Mouse (Mus musculus): ENCODE results near the gene Myo18a. TPM values are rescaled to one million over a fixed set of nuclear protein-coding genes. Genes with fewer than 3 reads are reported as not detected.

Myo18a gene
- total and polyA plus RNA-seq, 2 experiments from 2014 or later: 82.5 to 218 TPM

DNA sequence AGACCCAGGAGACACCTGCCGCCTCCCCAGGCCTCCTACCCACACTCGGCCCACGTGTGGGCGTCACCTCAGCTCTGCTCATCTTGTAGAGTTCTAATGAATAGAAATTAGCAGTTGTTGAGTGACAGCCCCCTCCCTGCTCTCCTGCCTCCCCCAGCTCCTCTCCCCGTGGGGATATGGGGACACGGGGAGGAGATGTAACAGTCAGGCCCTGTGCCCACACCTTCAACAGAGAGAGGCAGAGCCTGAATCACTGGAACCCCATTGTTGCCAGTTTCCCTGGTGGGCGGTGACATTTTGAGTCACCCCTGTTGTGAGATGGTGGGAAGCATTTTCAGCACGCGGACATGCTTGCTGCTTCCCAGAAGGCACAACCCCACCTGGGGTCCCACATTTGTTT lies 97.9 kb downstream of the Myo18a start:
- DNase-seq (ENCODE audit: low spot score) (no peak), ATAC-seq (ENCODE audit: insufficient read depth, low read depth) (no peak)
- Histone ChIP-seq H3K4me2 (ENCODE audit: low read depth, low read length) (no peak overlapping the region), H3K4me3 (ENCODE audit: low read depth, low read length) (no peak overlapping the region), H3K27me3 (ENCODE audit: control insufficient read depth, insufficient read depth, low read length) (no peaks in the 10 kb centered on the region), H3K9me3 (replicated peaks; ENCODE audit: control insufficient read depth, low read length) (no peaks in the 10 kb centered on the region), H3K9ac (replicated peaks; ENCODE audit: low read depth, low read length) (no peak overlapping the region), H3K4me1 (ENCODE audit: control insufficient read depth, insufficient read depth) (no peaks in the 10 kb centered on the region), H3K27ac (ENCODE audit: low read depth) (no peak overlapping the region), H3K36me3 (replicated peaks; ENCODE audit: control insufficient read depth, insufficient read depth, low read length) (peaks cover 81% of the 10 kb centered on the region)
- 67% methylated on average over 9 of the region's 9 CpGs for WGBS
- TF ChIP-seq CTCF (IDR thresholded peaks at IDR 0.05; ENCODE audit: low read depth): no peak
- TF ChIP-seq EP300 (IDR thresholded peaks at IDR 0.05; ENCODE audit: low read depth): no peak

DNA sequence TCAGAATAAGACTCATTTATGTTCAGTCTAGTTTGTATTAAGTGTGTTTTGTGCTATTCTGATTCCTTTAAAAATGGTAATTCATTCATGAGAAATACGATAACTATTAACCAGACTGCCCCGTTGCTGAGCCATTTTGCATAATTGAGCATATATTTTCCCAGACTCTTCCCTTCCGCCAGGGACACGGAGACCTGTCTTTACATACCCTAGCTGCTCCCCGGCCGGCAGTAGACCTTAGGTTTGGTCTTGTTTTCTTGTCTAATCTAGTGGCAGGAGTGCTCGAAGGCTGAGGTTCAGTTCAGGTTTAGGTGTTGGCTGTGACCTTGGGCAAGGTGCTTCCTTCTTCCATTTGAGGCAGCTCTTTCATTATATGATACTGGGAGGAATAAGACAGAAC lies 99.8 kb downstream of the Myo18a start:
- no peak overlapping the region for H3K4me2 ChIP-seq (ENCODE audit: low read depth, low read length)
- no peak for TF ChIP-seq EP300 (IDR thresholded peaks at IDR 0.05; ENCODE audit: low read depth)
- no peak for TF ChIP-seq CTCF (IDR thresholded peaks at IDR 0.05; ENCODE audit: low read depth)
- ATAC-seq (ENCODE audit: insufficient read depth, low read depth): no peak
- 81% methylated on average over 7 of the region's 7 CpGs for WGBS
- H3K36me3 ChIP-seq (replicated peaks; ENCODE audit: control insufficient read depth, insufficient read depth, low read length): peaks cover 74% of the 10 kb centered on the region
- no peaks in the 10 kb centered on the region for H3K9me3 ChIP-seq (replicated peaks; ENCODE audit: control insufficient read depth, low read length)
- no peak overlapping the region for H3K4me3 ChIP-seq (ENCODE audit: low read depth, low read length)
- no peak overlapping the region for H3K9ac ChIP-seq (replicated peaks; ENCODE audit: low read depth, low read length)
- H3K4me1 ChIP-seq (ENCODE audit: control insufficient read depth, insufficient read depth): 0 out of 2 replicates have a peak, but pooled peaks cover 4% of the 10 kb centered on the region
- H3K27ac ChIP-seq (ENCODE audit: low read depth): no peak overlapping the region
- no peaks in the 10 kb centered on the region for H3K27me3 ChIP-seq (ENCODE audit: control insufficient read depth, insufficient read depth, low read length)
- no peak for DNase-seq (ENCODE audit: low spot score)

DNA sequence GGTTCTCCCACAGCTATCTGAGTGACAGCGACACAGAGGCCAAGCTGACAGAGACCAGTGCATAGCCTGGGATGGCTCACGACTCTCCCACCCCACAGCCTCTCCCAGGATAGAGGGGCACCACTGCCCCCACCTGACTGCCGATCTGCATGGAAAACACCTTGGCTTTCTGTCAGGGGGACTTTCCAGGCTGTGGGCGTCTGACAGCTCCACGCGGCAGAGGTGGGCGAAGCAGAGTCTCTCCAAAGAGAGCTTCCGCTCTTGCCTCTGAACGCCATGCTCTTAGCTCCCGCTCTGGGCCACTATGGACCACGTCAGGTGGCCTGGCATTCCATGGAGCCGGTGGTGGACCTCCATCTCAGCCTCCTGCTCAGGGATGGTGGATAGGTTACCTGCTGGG lies 101.7 kb downstream of the Myo18a start:
- Histone ChIP-seq H3K4me1 (ENCODE audit: control insufficient read depth, insufficient read depth) (0 out of 2 replicates have a peak, but pooled peaks cover 4% of the 10 kb centered on the region), H3K9ac (replicated peaks; ENCODE audit: low read depth, low read length) (no peak overlapping the region), H3K27me3 (ENCODE audit: control insufficient read depth, insufficient read depth, low read length) (no peaks in the 10 kb centered on the region), H3K27ac (ENCODE audit: low read depth) (no peak overlapping the region), H3K9me3 (replicated peaks; ENCODE audit: control insufficient read depth, low read length) (no peaks in the 10 kb centered on the region), H3K36me3 (replicated peaks; ENCODE audit: control insufficient read depth, insufficient read depth, low read length) (peaks cover 55% of the 10 kb centered on the region), H3K4me2 (ENCODE audit: low read depth, low read length) (no peak overlapping the region), H3K4me3 (ENCODE audit: low read depth, low read length) (no peak overlapping the region)
- WGBS: 70% methylated on average over 12 of the region's 12 CpGs
- ATAC-seq (ENCODE audit: insufficient read depth, low read depth): no peak
- no peak for TF ChIP-seq CTCF (IDR thresholded peaks at IDR 0.05; ENCODE audit: low read depth)
- no peak for DNase-seq (ENCODE audit: low spot score)

DNA sequence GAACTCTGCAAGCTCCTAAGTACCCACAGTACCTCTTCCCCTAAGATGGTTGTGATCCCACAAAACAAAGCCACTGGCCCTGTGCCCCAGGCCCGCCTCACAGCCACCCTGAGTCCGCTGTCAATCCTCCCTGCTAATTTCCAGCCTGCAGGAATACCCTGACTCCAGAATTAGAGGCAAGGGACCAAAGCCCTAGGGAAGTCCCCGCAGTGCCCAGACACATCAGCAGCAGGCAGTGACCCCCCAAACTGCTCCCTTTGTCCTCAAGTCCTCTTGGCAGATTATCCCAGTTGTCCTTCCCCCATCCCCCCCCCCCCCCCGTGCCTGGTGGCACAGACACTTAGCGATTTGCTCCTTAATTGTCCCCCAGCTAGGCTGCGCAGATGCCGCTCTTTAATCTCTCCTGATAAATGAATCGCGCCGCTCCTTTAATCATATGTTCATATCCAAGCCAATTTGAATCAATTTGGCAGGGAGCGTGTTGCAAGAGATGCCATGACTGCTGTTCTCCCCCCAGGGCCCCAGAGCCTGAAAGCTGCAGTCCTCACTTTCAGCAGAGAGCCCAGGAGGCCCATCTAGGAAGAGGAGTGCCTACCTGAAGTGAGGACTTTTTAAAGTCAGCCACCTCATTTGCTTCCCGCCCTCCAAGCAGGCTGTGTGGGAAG lies 104.5 kb downstream of the Myo18a start:
- H3K27me3 ChIP-seq (ENCODE audit: control insufficient read depth, insufficient read depth, low read length): no peaks in the 10 kb centered on the region
- no peak overlapping the region for H3K4me3 ChIP-seq (ENCODE audit: low read depth, low read length)
- no peak overlapping the region for H3K9ac ChIP-seq (replicated peaks; ENCODE audit: low read depth, low read length)
- peaks cover 13% of the 10 kb centered on the region; the same call in 1 of the 2 replicates for H3K4me1 ChIP-seq (ENCODE audit: control insufficient read depth, insufficient read depth)
- peaks cover 32% of the 10 kb centered on the region for H3K36me3 ChIP-seq (replicated peaks; ENCODE audit: control insufficient read depth, insufficient read depth, low read length)
- TF ChIP-seq EP300 (IDR thresholded peaks at IDR 0.05; ENCODE audit: low read depth) (no peak), CTCF (IDR thresholded peaks at IDR 0.05; ENCODE audit: low read depth) (no peak)
- 38% methylated on average over 11 of the region's 12 CpGs for WGBS
- ATAC-seq (ENCODE audit: insufficient read depth, low read depth): no peak
- no peaks in the 10 kb centered on the region for H3K9me3 ChIP-seq (replicated peaks; ENCODE audit: control insufficient read depth, low read length)
- H3K4me2 ChIP-seq (ENCODE audit: low read depth, low read length): no peak overlapping the region
- no peak overlapping the region for H3K27ac ChIP-seq (ENCODE audit: low read depth)
- DNase-seq (ENCODE audit: low spot score): no peak

DNA sequence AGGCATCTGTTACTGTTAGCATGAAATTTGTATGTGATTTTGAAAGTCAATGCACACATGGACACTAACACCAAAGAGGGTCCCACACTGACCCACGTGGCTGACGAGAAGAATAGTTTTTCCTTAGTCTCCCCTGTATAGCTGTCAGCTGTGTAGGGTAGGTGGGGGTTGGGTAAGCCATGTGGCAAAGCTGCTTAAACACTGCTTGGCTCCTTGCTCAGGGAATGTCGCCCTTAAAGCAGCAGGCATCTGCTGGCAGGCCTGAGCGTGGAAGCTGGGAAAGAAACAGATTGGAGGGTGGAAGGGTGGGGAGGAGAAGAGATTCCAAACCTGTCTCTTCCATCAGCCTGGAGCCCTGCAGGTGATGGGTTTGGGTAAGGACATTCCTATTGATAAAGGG lies 108.4 kb downstream of the Myo18a start:
- ATAC-seq (ENCODE audit: insufficient read depth, low read depth) (peak; percentile 48), DNase-seq (ENCODE audit: low spot score) (no peak)
- no peaks in the 10 kb centered on the region for H3K9me3 ChIP-seq (replicated peaks; ENCODE audit: control insufficient read depth, low read length)
- no peaks in the 10 kb centered on the region for H3K27me3 ChIP-seq (ENCODE audit: control insufficient read depth, insufficient read depth, low read length)
- H3K27ac ChIP-seq (ENCODE audit: low read depth): no peak overlapping the region
- H3K4me1 ChIP-seq (ENCODE audit: control insufficient read depth, insufficient read depth): peaks cover 26% of the 10 kb centered on the region
- no peak overlapping the region for H3K4me2 ChIP-seq (ENCODE audit: low read depth, low read length)
- WGBS: 22% methylated on average over 4 of the region's 4 CpGs
- TF ChIP-seq EP300 (IDR thresholded peaks at IDR 0.05; ENCODE audit: low read depth): no peak
- TF ChIP-seq CTCF (IDR thresholded peaks at IDR 0.05; ENCODE audit: low read depth): no peak
- H3K4me3 ChIP-seq (ENCODE audit: low read depth, low read length): no peak overlapping the region
- no peak overlapping the region for H3K9ac ChIP-seq (replicated peaks; ENCODE audit: low read depth, low read length)
- peaks cover 6% of the 10 kb centered on the region; the same call in 1 of the 2 replicates for H3K36me3 ChIP-seq (replicated peaks; ENCODE audit: control insufficient read depth, insufficient read depth, low read length)

DNA sequence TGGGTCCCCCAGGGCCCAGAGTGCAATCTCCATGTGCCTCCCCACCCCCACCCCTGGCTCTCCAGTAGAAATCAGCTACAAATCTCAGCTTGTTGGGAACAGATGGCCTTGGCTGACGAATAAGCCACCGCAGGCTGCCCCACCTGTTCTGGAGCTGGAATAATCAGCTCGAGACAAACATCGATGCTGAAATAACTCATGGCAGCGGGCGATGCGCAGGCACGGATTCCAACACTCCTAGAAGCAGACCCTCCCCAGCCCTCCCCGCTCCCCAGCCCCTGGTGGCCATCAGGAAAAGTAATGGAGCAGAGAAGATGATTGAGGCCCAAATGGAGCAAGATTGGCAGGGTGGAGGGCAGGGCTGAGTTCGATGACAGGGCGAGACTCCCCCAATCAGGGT lies 109.2 kb downstream of the Myo18a start:
- Histone ChIP-seq H3K27me3 (ENCODE audit: control insufficient read depth, insufficient read depth, low read length) (no peaks in the 10 kb centered on the region), H3K9me3 (replicated peaks; ENCODE audit: control insufficient read depth, low read length) (no peaks in the 10 kb centered on the region), H3K4me1 (ENCODE audit: control insufficient read depth, insufficient read depth) (peaks cover 31% of the 10 kb centered on the region), H3K4me2 (ENCODE audit: low read depth, low read length) (peak overlapping the region; percentile 39), H3K36me3 (replicated peaks; ENCODE audit: control insufficient read depth, insufficient read depth, low read length) (no peaks in the 10 kb centered on the region), H3K4me3 (ENCODE audit: low read depth, low read length) (no peak overlapping the region), H3K27ac (ENCODE audit: low read depth) (no peak overlapping the region), H3K9ac (replicated peaks; ENCODE audit: low read depth, low read length) (no peak overlapping the region)
- TF ChIP-seq EP300 (IDR thresholded peaks at IDR 0.05; ENCODE audit: low read depth) (no peak), CTCF (IDR thresholded peaks at IDR 0.05; ENCODE audit: low read depth) (no peak)
- WGBS: 3% methylated on average over 11 of the region's 11 CpGs
- no peak for ATAC-seq (ENCODE audit: insufficient read depth, low read depth)
- no peak for DNase-seq (ENCODE audit: low spot score)

Measured in heart, postnatal 0 days (tissue).